Mouse (Mus musculus): ENCODE results near the gene Etv6.

The Etv6 gene

GRCm38 (mm10) chr6:134078016-134078415 is 42.5 kb downstream of the Etv6 start:
- no peak for DNase-seq (ENCODE audit: low read depth, low spot score)

GRCm38 (mm10) chr6:134079112-134079511 is 43.6 kb downstream of the Etv6 start:
- no peak for DNase-seq (ENCODE audit: low read depth, low spot score)

DNA sequence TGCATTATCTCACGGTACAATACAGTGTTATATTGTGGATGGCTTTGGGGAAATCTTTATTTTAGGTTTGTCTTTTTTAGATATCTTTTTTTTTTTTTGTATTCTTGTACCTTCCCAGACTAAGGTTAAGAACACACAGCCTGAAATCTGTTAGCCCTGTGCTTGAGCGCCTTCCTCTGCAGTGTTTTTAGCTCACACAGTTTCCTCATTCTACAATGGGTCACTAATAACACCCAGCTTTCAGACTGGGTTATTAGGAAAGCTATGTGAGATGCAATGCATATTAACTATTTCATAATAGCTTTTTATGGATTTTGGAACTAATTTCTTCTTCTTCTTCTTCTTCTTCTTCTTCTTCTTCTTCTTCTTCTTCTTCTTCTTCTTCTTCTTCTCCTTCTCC is 44.1 kb downstream of the Etv6 start:
- DNase-seq (ENCODE audit: low read depth, low spot score) = no peak

GRCm38 (mm10) chr6:134080946-134081345 is 45.4 kb downstream of the Etv6 start:
- DNase-seq (ENCODE audit: low read depth, low spot score) = no peak

- DNase-seq (ENCODE audit: low read depth, low spot score) = no peak
These were observed 46.9 kb downstream of the Etv6 start for GRCm38 (mm10) chr6:134082229-134082920.

DNA sequence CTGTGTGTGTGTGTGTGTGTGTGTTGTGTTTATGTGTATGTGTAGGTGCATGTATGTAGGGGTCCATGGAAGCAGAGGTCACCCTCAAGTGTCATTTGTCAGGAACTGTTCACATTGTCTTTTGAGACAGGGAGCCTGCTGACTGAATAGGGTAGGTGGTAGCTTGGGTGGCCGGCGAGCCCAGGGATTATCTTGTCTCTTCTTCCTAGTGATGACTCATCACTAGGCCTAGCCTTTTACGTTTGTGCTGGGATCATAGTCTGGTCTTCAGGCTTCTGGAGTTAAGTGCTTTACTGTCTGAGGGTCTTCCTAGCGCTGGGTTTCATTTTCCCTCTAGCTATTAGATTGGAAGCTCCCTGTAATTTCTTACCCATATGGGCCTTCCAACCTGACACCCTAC is 47.9 kb downstream of the Etv6 start:
- no peak for DNase-seq (ENCODE audit: low read depth, low spot score)

DNA sequence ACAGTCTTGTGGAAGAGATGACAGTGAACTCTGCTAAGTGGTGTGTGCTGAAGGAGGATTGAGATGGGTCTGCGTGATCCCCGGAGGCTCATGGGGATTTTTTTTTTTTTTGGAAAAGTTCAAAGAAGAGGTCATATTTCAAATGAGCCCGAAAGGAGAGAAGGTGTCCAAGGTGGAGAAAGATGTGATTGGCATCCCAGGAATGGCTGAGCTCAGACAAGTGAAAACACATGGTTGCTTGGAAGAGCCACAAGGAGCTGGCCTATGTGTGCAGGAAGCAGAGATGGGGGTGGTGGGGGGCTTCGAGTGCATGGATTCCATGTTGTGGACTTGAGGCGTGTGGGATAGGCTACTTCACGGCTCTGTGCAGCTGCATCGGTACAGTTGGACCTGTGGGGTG is 50.9 kb downstream of the Etv6 start:
- no peak for DNase-seq (ENCODE audit: low read depth, low spot score)

DNA sequence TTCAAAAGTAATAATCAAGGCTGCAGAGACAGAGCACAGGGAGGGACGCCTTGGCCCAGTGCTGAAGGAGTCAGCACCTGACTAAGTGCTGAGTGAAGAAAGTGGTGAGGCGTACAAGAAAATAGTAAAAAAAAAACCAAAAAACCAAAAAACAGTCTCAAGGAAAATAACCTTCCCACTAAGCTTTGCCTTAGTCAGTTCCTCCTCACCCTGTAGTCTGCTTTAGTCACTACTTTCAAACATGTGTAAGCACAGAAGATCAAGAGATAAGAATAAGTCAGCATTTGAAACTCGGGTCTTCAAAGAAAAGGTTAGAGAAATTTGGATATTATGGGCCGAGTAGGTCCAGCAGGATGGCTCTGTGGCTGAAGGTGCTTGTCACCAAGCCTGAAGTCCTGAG is 52.2 kb downstream of the Etv6 start:
- DNase-seq (ENCODE audit: low read depth, low spot score) = no peak

DNA sequence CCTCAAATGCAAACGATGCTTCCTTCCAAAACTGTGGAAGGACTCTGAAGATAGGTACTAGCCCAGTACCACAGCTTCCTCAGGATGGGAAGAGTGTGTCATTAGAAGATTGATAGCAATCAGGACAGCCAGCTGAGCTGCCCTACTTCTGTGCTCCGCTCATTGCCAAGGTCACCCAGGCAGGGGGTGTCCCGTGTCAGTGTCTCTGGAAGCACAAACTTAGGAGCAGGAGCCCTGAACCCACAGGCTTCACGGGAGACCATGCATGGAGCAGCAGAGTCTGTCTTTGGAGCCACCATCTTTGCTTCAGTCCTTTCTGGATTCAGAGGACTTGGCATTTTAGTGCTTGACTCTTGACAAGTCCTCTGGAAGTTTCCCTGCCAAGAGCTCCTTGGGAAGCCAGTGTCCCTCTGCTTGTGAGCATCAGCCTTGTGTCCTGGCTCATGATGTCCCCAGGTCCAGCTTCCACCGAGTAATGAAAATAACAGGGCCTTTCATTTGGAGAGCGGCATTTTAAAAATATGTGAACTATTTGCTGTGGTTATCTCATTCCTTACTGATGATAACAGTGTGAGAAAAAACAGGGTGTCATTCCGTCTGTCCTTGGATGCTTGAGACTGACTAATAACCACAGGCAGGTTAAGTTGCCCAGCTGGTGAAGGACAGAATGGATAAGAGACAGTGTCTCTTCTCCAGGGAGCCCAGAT is 54.3 kb downstream of the Etv6 start:
- no peak for DNase-seq (ENCODE audit: low read depth, low spot score)

DNA sequence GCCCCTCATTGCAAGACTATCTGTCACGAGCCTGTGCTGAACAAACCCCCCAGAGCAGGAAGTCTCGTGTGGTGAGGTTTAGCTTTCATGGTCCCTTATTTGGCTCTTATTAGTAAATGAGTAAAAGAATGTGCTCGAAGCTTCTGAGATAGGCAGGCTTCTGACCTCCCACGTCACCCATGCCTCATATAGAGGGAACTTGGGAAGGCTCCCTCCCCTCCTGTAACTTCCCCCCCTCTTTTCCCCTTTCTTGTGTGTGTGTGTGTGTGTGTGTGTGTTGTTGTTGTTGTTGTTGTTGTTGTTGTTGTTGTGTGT is 54.8 kb downstream of the Etv6 start:
- no peak for DNase-seq (ENCODE audit: low read depth, low spot score)

DNA sequence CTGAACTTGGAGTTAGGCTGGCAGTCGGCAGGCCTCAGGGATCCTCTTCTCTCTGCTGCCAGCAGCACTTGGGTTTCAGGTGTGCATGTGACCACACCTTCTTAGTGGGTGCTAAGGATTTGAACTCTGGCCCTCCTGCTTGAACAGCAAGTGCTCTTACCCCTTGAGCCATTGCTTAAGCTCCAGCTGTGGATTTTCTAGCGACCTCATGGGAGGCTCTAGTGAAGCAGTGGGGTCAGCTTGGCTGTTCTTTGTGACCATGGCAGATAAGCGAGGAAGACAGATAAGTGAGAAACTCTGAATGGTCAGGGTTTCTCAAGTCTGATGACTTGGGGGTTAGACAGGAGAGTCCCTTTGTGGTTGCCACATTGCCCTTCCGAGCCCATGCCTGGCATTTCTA is 55.4 kb downstream of the Etv6 start:
- no peak for DNase-seq (ENCODE audit: low read depth, low spot score)

GRCm38 (mm10) chr6:134091398-134091801 is 55.9 kb downstream of the Etv6 start:
- DNase-seq (ENCODE audit: low read depth, low spot score) = no peak

GRCm38 (mm10) chr6:134094066-134094465 is 58.6 kb downstream of the Etv6 start:
- DNase-seq (ENCODE audit: low read depth, low spot score) = no peak

- DNase-seq (ENCODE audit: low read depth, low spot score) = no peak
These were observed 59.1 kb downstream of the Etv6 start for GRCm38 (mm10) chr6:134094620-134095019.

DNA sequence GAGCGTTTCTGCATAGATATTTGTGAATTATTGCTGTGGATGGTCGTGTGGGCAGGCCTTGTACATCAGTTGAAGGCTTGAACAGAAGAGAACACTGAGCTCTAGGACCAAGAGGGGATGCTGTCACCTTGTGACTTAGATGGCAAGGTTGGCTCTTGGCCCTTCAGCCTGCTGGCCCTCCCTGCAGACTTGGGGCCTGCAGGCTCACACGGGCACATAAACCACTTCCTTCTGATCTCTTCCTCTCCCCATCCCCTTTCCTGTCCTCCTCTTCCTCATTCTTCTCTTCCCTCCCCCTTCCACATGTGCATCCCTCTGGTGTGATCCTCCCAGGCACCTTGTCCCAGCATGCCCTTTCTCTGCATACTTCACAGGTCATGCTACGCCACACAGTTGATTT is 60.1 kb downstream of the Etv6 start:
- no peak for DNase-seq (ENCODE audit: low read depth, low spot score)

DNA sequence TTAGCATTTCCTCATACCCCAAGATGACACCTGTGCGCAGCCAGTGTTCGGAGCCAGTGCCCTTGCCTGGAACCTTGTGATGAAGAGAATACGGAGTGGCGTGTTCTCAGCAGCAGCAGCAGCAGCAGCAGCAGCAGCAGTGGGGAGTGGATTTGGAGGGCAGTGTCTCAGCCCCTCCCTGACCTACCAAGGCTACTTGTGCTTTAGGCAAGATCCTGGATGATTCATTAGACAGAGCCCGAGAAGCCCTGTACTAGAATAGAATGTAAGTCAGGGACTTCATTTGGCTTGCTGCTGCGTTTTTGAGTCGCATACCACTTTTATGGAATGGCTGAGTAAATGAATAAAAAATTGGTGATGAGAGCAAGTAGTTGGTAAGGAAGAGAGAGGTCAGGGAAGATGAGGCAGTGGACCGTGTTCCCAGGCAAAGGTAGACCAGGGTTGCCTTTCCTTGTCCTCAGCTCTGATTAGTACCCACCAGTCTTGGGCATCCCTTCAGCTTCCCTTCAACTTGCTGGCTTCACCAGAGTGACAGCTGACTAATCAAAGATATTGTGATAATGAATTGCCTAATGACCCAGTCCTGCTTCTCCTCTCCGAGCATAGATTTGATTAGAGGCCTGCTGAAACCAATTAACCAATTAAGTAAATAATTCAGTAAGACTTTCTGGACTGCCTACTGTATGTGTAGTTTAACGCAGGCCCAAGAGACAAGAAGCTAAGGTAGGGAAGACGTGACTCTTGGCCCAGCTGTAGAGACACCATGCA is 64.7 kb downstream of the Etv6 start:
- DNase-seq (ENCODE audit: low read depth, low spot score) = no peak

- no peak for DNase-seq (ENCODE audit: low read depth, low spot score)
These were observed 66.9 kb downstream of the Etv6 start for GRCm38 (mm10) chr6:134102396-134102795.

DNA sequence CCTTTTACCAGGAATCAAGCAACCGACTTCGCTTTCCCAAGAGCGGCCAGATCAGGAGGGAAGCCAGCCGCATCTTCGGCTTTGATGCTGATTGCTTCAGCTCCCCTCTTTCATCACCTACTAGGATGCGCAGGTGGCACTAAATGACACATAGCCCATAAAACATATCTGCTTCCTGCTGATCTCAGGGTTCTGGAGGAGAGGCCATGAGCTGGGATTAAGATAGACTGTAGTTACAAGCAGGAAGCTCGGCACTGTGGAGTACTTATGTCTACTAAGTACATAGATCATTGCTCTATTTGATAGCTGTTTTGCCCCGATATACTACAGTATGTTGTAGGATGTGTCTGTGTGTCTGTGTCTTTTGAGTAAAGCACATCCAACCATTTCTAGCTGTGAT is 68.0 kb downstream of the Etv6 start:
- DNase-seq (ENCODE audit: low read depth, low spot score) = no peak

GRCm38 (mm10) chr6:134105514-134106201 is 70.2 kb downstream of the Etv6 start:
- DNase-seq (ENCODE audit: low read depth, low spot score) = no peak

- DNase-seq (ENCODE audit: low read depth, low spot score) = no peak
These were observed 72.2 kb downstream of the Etv6 start for GRCm38 (mm10) chr6:134107696-134108095.

- no peak for DNase-seq (ENCODE audit: low read depth, low spot score)
These were observed 74.2 kb downstream of the Etv6 start for GRCm38 (mm10) chr6:134109675-134110074.

- DNase-seq (ENCODE audit: low read depth, low spot score) = no peak
These were observed 74.7 kb downstream of the Etv6 start for GRCm38 (mm10) chr6:134110206-134110605.
